Mouse (Mus musculus) layer of hippocampus, postnatal 14 days (tissue): ENCODE results near the gene Pabpn1. TPM values are rescaled to one million over a fixed set of nuclear protein-coding genes. Genes with fewer than 3 reads are reported as not detected.

ENCODE experiments used
- DNase-seq, 2 experiments: peaks; one replicate each; pipeline ENCODE4 v3.0.0; 2021 to 2022; ENCODE audit warnings: low spot score in 2 of 2, mixed read lengths in 1 of 2
- long read RNA-seq, 2 experiments: library from polyadenylated mRNA; stranded (forward); transcript quantifications; one replicate each; pipeline ENCODE4 v2.0.0; 2021
- total RNA-seq, 2 experiments: library from RNA; stranded (reverse); gene quantifications; 2 replicates each; pipeline ENCODE4 v1.2.3; 2021

Pabpn1 gene
- total RNA-seq, result 100 to 1,000 TPM; 256 to 278 TPM
- long read RNA-seq, experiment 1, transcript Pabpn1-202 (6 exons, 1,761 nt), result major isoform, 39 of 109 reads
- long read RNA-seq, experiment 1, transcript Pabpn1-201 (7 exons, 1,030 nt), result minor isoform, 20 of 109 reads
- long read RNA-seq, experiment 1, partial matches to known transcripts, result 2 of 109 reads
- long read RNA-seq, experiment 1, other reads (novel, unspliced or antisense), result 38 of 109 reads
- long read RNA-seq, experiment 2, transcript Pabpn1-202 (6 exons, 1,761 nt), result minor isoform, 33 of 148 reads
- long read RNA-seq, experiment 2, transcript Pabpn1-207 (5 exons, 1,775 nt), result minor isoform, 6 of 148 reads
- long read RNA-seq, experiment 2, transcript Pabpn1-201 (7 exons, 1,030 nt), result major isoform, 40 of 148 reads
- long read RNA-seq, experiment 2, transcript Pabpn1-205 (6 exons, 912 nt), result minor isoform, 5 of 148 reads
- long read RNA-seq, experiment 2, partial matches to known transcripts, result 7 of 148 reads
- long read RNA-seq, experiment 2, other reads (novel, unspliced or antisense), result 53 of 148 reads

GRCm38 (mm10) chr14:54892200-54892599, at the start of gene Pabpn1:
Gene Pabpn1 (plus strand): TSS chr14:54892500.
- DNase-seq, result no peak

- DNase-seq, result peak; percentile 7 to 51
These were observed 48.8 kb upstream of the Pabpn1 start for GRCm38 (mm10) chr14:54843461-54843860.

- DNase-seq, result no peak
These were observed 36.6 kb upstream of the Pabpn1 start for GRCm38 (mm10) chr14:54855726-54856125.

- DNase-seq, result no peak
These were observed 35.6 kb upstream of the Pabpn1 start for GRCm38 (mm10) chr14:54856703-54857102.

GRCm38 (mm10) chr14:54857891-54858290, 34.4 kb upstream of the Pabpn1 start:
- DNase-seq, result peak; percentile 14 to 20

GRCm38 (mm10) chr14:54860511-54860910, 31.8 kb upstream of the Pabpn1 start:
- peak in 1 of 2 experiments; percentile 56 for DNase-seq

- peak; percentile 89 to 93 for DNase-seq
These were observed 28.6 kb upstream of the Pabpn1 start for GRCm38 (mm10) chr14:54863501-54864312.

- no peak for DNase-seq
These were observed 27.8 kb upstream of the Pabpn1 start for GRCm38 (mm10) chr14:54864313-54865036.

GRCm38 (mm10) chr14:54865626-54866025, 26.7 kb upstream of the Pabpn1 start:
- no peak for DNase-seq

GRCm38 (mm10) chr14:54866268-54866667, 26.0 kb upstream of the Pabpn1 start:
- DNase-seq, result no peak

GRCm38 (mm10) chr14:54866936-54867335, 25.4 kb upstream of the Pabpn1 start:
- DNase-seq, result no peak

GRCm38 (mm10) chr14:54868026-54868425, 24.3 kb upstream of the Pabpn1 start:
- DNase-seq, result no peak

GRCm38 (mm10) chr14:54870861-54871260, 21.4 kb upstream of the Pabpn1 start, which contains the start of gene Homez:
Gene Homez (minus strand): TSS chr14:54870961.
- DNase-seq, result no peak

- no peak for DNase-seq
These were observed 18.1 kb upstream of the Pabpn1 start for GRCm38 (mm10) chr14:54874165-54874564.

GRCm38 (mm10) chr14:54875844-54876538, 16.3 kb upstream of the Pabpn1 start:
- no peak for DNase-seq

- peak; percentile 89 for DNase-seq
These were observed 15.7 kb upstream of the Pabpn1 start for GRCm38 (mm10) chr14:54876539-54877047.

- peak; percentile 59 to 65 for DNase-seq
These were observed 15.1 kb upstream of the Pabpn1 start, which contains the start of gene Ppp1r3e for GRCm38 (mm10) chr14:54877048-54877715. Gene Ppp1r3e (minus strand): TSS chr14:54877550.

- peak; percentile 61 to 74 for DNase-seq
These were observed 8.9 kb upstream of the Pabpn1 start, which contains the start of the genes Bcl2l2 and Gm20521 for GRCm38 (mm10) chr14:54883154-54884021. Gene Bcl2l2 (plus strand): TSS chr14:54883377. Gene Gm20521 (plus strand): TSS chr14:54883441.
